Mouse (Mus musculus): ENCODE results near the gene Prkce.

GRCm38 (mm10) chr17:86164416-86164815 is 3.2 kb upstream of the Prkce start:
- TF ChIP-seq POLR2A (IDR thresholded peaks at IDR 0.05; ENCODE audit: low read depth, low read length) (no peak), CTCF (IDR thresholded peaks at IDR 0.05; ENCODE audit: borderline replicate concordance, insufficient read depth, low read length) (no peak)
